Mouse (Mus musculus) G1E (cell line): Measurements from ENCODE around the gene Clcn7.

Source experiments
- CTCF ChIP-seq: IDR thresholded peaks from 2 replicates; pipeline ENCODE4 v1.5.1; 2012; ENCODE audit warnings: low read depth, low read length, inconsistent platforms, mixed read lengths
- TAL1 ChIP-seq: conservative IDR thresholded peaks from 2 replicates; pipeline ENCODE4 v1.6.1; 2012; ENCODE audit warnings: low read depth, low read length, inconsistent platforms, mixed read lengths

GRCm38 (mm10) chr17:25163387-25163786 lies 30.2 kb downstream of the Clcn7 start:
- TF ChIP-seq CTCF = no peak
- TF ChIP-seq TAL1 = no peak
